ENCODE assay signal across 8 mouse cellular contexts in genomic region chr3:104383681-104384341, GRCm38 (mm10).
A peak's percentile ranks its signal among the peaks of the same experiment; 100 is the strongest.
DNase-seq lines count a peak whose midpoint lies in the region; ATAC-seq and TF ChIP-seq lines count a peak whose summit lies in the region.

No protein-coding gene starts in this region.

- H3K36me3 ChIP-seq in MEL (ENCODE audit: control insufficient read depth in 1 of 2, insufficient read depth in 2 of 2, low read length in 2 of 2): no peaks in the 10 kb centered on the region
- no peaks in the 10 kb centered on the region for H3K36me3 ChIP-seq in heart, embryonic 11.5 days (ENCODE audit: control insufficient read depth, insufficient read depth, low read length)
- no peaks in the 10 kb centered on the region for H3K36me3 ChIP-seq in thymus, adult 2 months (ENCODE audit: control insufficient read depth, insufficient read depth, low read length)

- DNase-seq in cerebellum, postnatal 14 days: peak; percentile 48
- no peak for DNase-seq in cerebellum, adult 11 months
- peak; percentile 3 for DNase-seq in MEL (ENCODE audit: low read depth, low spot score)
- DNase-seq in left cerebral cortex, adult 2 months (ENCODE audit: extremely low spot score in 1 of 2, low spot score in 2 of 2): peak; percentile 19 to 32
- DNase-seq in thymus, adult 2 months: no peak
- DNase-seq in kidney, adult 11 months: no peak
- no peak for DNase-seq in spleen, postnatal 4 days (ENCODE audit: low spot score in 2 of 2)

- no peak overlapping the region for H3K4me3 ChIP-seq in MEL (ENCODE audit: control insufficient read depth in 1 of 2, insufficient read depth in 1 of 2, low read depth in 2 of 2, low read length in 2 of 2)
- no peak overlapping the region for H3K4me3 ChIP-seq in heart, embryonic 11.5 days (ENCODE audit: low read depth, low read length)
- H3K4me3 ChIP-seq in left cerebral cortex, adult 2 months: 0 out of 2 replicates have a peak overlapping the region, but pooled peaks have one; percentile 0
- no peak overlapping the region for H3K4me3 ChIP-seq in thymus, adult 2 months (ENCODE audit: control insufficient read depth, insufficient read depth, low read length)

- no peak for TF ChIP-seq EP300 in MEL (IDR thresholded peaks at IDR 0.05; ENCODE audit: low read depth in 1 of 2, low read length in 2 of 2)

- TF ChIP-seq POLR2A in MEL (IDR thresholded peaks at IDR 0.05; ENCODE audit: control insufficient read depth in 1 of 2, insufficient read depth in 1 of 2, low read depth in 1 of 2, low read length in 2 of 2, poor library complexity in 1 of 2): no peak
- TF ChIP-seq POLR2A in thymus, adult 2 months (IDR thresholded peaks at IDR 0.05; ENCODE audit: control insufficient read depth, extremely low read depth, insufficient read depth, low read length, poor library complexity): no peak

- H3K27ac ChIP-seq in MEL (ENCODE audit: control insufficient read depth, low read depth, low read length): no peak overlapping the region
- no peak overlapping the region for H3K27ac ChIP-seq in heart, embryonic 11.5 days (ENCODE audit: low read depth, low read length)
- H3K27ac ChIP-seq in left cerebral cortex, adult 2 months: peak overlapping the region; percentile 82
- no peak overlapping the region for H3K27ac ChIP-seq in thymus, adult 2 months (ENCODE audit: control insufficient read depth, insufficient read depth, low read length)

- H3K4me1 ChIP-seq in MEL (ENCODE audit: control insufficient read depth in 1 of 2, insufficient read depth in 2 of 2, low read length in 2 of 2): no peaks in the 10 kb centered on the region
- H3K4me1 ChIP-seq in heart, embryonic 11.5 days (ENCODE audit: control insufficient read depth, insufficient read depth, low read length): peaks cover 15% of the 10 kb centered on the region
- H3K4me1 ChIP-seq in thymus, adult 2 months (replicated peaks; ENCODE audit: control insufficient read depth, insufficient read depth, low read length): no peaks in the 10 kb centered on the region

- ATAC-seq in heart, embryonic 11.5 days (replicated peaks; ENCODE audit: insufficient number of reproducible peaks, low FRiP score, low TSS enrichment): no peak

- no peaks in the 10 kb centered on the region; a peak in 2 of 4 replicates for H3K27me3 ChIP-seq in MEL (ENCODE audit: control insufficient read depth in 1 of 2, insufficient read depth in 2 of 2, low read length in 2 of 2)
- no peaks in the 10 kb centered on the region for H3K27me3 ChIP-seq in heart, embryonic 11.5 days (ENCODE audit: control insufficient read depth, insufficient read depth, low read length)
- no peaks in the 10 kb centered on the region for H3K27me3 ChIP-seq in thymus, adult 2 months (ENCODE audit: control insufficient read depth, insufficient read depth, low read length)

- H3K79me2 ChIP-seq in MEL (ENCODE audit: control insufficient read depth, insufficient read depth, low read length, poor library complexity): no peaks in the 10 kb centered on the region

- TF ChIP-seq RAD21 in MEL (IDR thresholded peaks at IDR 0.05; ENCODE audit: low read depth, low read length): no peak

- no peaks in the 10 kb centered on the region for H3K9me3 ChIP-seq in MEL (replicated peaks; ENCODE audit: insufficient read depth, low read length)
- no peaks in the 10 kb centered on the region for H3K9me3 ChIP-seq in heart, embryonic 11.5 days (replicated peaks; ENCODE audit: control insufficient read depth, low read length)

- TF ChIP-seq CTCF in MEL (IDR thresholded peaks at IDR 0.05 in 2 of 3, conservative IDR thresholded peaks at IDR 0.05 in 1 of 3; ENCODE audit: control insufficient read depth in 1 of 3, insufficient read depth in 1 of 3, low read depth in 2 of 3, low read length in 3 of 3, poor library complexity in 1 of 3, severe bottlenecking in 1 of 3): no peak
- TF ChIP-seq CTCF in left cerebral cortex, adult 2 months (IDR thresholded peaks at IDR 0.05): no peak
- TF ChIP-seq CTCF in thymus, adult 2 months (IDR thresholded peaks at IDR 0.05; ENCODE audit: borderline replicate concordance, control insufficient read depth, extremely low read depth, insufficient read depth, low read length, poor library complexity): no peak

- intact Hi-C loops in left cerebral cortex, adult 2 months (cut with DNase I): loop anchor here (2.0 kb wide), 1 partner anchor 47 kb away; no protein-coding TSS in a partner anchor

- WGBS in heart, embryonic 11.5 days (ENCODE audit: insufficient replicate concordance): 46% methylated on average over 9 of the region's 9 CpGs
- WGBS in thymus, adult 2 months: 85% methylated on average over 9 of the region's 9 CpGs

- peak overlapping the region; percentile 22; the same call in 1 of the 2 replicates for H3K4me2 ChIP-seq in heart, embryonic 11.5 days

- no peak overlapping the region for H3K9ac ChIP-seq in MEL (ENCODE audit: control insufficient read depth, low read depth, low read length, poor library complexity, severe bottlenecking)
- no peak overlapping the region for H3K9ac ChIP-seq in heart, embryonic 11.5 days (ENCODE audit: low read depth, low read length)

TF ChIP-seq in MEL, 35 proteins besides CTCF, POLR2A, EP300 and RAD21:
- TF ChIP-seq GATA1 (IDR thresholded peaks at IDR 0.05; ENCODE audit: low read depth, low read length) (no peak), POLR2AphosphoS2 (IDR thresholded peaks at IDR 0.05; ENCODE audit: low read length) (no peak), MXI1 (IDR thresholded peaks at IDR 0.05; ENCODE audit: low read depth, low read length) (no peak), HCFC1 (IDR thresholded peaks at IDR 0.05; ENCODE audit: low read depth, low read length) (no peak), CHD1 (IDR thresholded peaks at IDR 0.05; ENCODE audit: low read depth, low read length) (no peak), E2F4 (IDR thresholded peaks at IDR 0.05; ENCODE audit: borderline replicate concordance, low read depth, low read length) (no peak), ZNF384 (IDR thresholded peaks at IDR 0.05; ENCODE audit: low read depth, low read length) (no peak), JUND (IDR thresholded peaks at IDR 0.05; ENCODE audit: low read depth, low read length) (no peak), MAZ (IDR thresholded peaks at IDR 0.05; ENCODE audit: low read depth, low read length) (no peak), MAX (IDR thresholded peaks at IDR 0.05; ENCODE audit: low read length) (no peak), ZKSCAN1 (IDR thresholded peaks at IDR 0.05; ENCODE audit: low read depth, low read length) (no peak), MYB (IDR thresholded peaks at IDR 0.05; ENCODE audit: low read depth, low read length) (no peak), POLR2AphosphoS5 (IDR thresholded peaks at IDR 0.05; ENCODE audit: borderline replicate concordance, low read depth, low read length) (no peak)

Comparison
In these comparisons a context has a peak if more than half of its experiments do, and no peak if none do; other contexts are left out.
1. DNase-seq: peak in cerebellum, postnatal 14 days (2 of 2), MEL (single experiment) and left cerebral cortex, adult 2 months (2 of 2); none in cerebellum, adult 11 months (single experiment), thymus, adult 2 months (single experiment), kidney, adult 11 months (single experiment) and spleen, postnatal 4 days (0 of 2).